Mouse (Mus musculus) hindbrain, embryonic 15.5 days (tissue): ENCODE results near the gene Chrne. TPM values are rescaled to one million over a fixed set of nuclear protein-coding genes. Genes with fewer than 3 reads are reported as not detected.

Experiments
- ATAC-seq: fragments of 200-750 bp; cut with Nextera tagmentation; 2 replicates; pipeline ENCODE4 v1.8.0; 2017; ENCODE audit warnings: low read depth, moderate number of reproducible peaks, moderate TSS enrichment; ENCODE audit not compliant: low FRiP score
- H3K27ac ChIP-seq: fragments of 300-500 bp; sonication (generic); replicated peaks from 2 replicates; pipeline ENCODE4 v1.5.1; 2015; ENCODE audit warnings: mild to moderate bottlenecking, inconsistent platforms
- H3K27me3 ChIP-seq: fragments of 300-500 bp; sonication (generic); 2 replicates; pipeline ENCODE4 v1.6.1; 2015; ENCODE audit warnings: control low read depth, inconsistent platforms
- H3K36me3 ChIP-seq: fragments of 300-500 bp; sonication (generic); 2 replicates; pipeline ENCODE4 v1.6.1; 2015; ENCODE audit warnings: control low read depth, inconsistent platforms
- H3K4me1 ChIP-seq: fragments of 300-500 bp; sonication (generic); replicated peaks from 2 replicates; pipeline ENCODE4 v1.6.1; 2015; ENCODE audit warnings: control low read depth, inconsistent platforms
- H3K4me2 ChIP-seq: fragments of 300-500 bp; sonication (generic); 2 replicates; pipeline ENCODE4 v1.6.1; 2015; ENCODE audit warnings: moderate library complexity, mild to moderate bottlenecking, inconsistent platforms
- H3K4me3 ChIP-seq: fragments of 300-500 bp; sonication (generic); 2 replicates; pipeline ENCODE4 v1.5.1; 2015; ENCODE audit warnings: mild to moderate bottlenecking, inconsistent platforms
- H3K9ac ChIP-seq: fragments of 300-500 bp; sonication (generic); 2 replicates; pipeline ENCODE4 v1.6.1; 2015; ENCODE audit warnings: inconsistent platforms
- H3K9me3 ChIP-seq: fragments of 300-500 bp; sonication (generic); 2 replicates; pipeline ENCODE4 v1.6.1; 2016; ENCODE audit warnings: control low read depth, inconsistent platforms
- WGBS: fragments of 180-500 bp; shearing (Covaris S2); methylation state at CpG from one replicate; pipeline ENCODE4 v1.1.7; 2015; 5-methylcytosine and 5-hydroxymethylcytosine counted together
- polyA plus RNA-seq: library from polyadenylated mRNA; unstranded; fragments of >200 nt; fragmentation: Nextera tagmentation; extraction: Ambion mirVana; gene quantifications from 2 replicates; pipeline ENCODE4 v1.2.1, GENCODE M21; 2015

Gene Chrne
- polyA plus RNA-seq, 1 experiment from 2014 or later: 0.51 TPM

DNA sequence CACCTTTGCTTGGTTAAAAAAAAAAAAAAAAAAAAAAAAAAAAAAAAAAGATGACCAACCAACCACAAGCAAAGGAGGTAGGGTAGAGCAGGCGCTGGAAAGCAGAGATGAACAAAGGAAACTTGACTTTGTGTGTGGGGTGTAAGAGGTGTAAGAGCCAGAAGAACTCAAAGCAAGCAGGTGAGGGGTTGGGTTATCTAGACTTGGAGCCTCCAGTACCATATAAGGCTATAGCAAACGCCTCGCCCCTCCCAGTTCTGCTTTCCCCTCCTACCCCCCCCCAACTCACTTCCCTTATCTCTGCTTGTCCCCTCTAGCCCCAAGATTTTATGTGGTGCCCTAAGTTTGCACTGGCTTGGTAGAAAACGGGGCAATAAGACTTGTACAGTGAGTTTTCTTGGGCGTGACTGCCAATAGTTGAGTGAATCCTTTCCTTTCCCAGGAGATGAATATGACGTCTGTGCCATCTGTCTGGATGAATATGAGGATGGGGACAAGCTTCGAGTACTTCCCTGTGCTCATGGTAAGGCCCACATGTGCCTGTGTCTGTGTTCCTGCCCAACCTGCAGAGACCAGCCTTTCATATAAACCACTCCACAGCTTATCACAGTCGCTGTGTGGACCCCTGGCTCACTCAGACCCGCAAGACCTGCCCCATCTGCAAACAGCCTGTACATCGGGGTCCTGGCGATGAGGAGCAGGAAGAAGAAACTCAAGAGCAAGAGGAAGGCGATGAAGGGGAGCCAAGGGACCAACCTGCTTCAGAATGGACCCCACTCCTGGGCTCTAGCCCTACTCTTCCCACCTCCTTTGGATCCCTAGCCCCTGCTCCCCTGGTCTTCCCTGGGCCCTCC lies 31.5 kb upstream of the Chrne start:
- ATAC-seq: no peak
- Histone ChIP-seq H3K9me3 (no peaks in the 10 kb centered on the region), H3K4me3 (no peak overlapping the region), H3K4me1 (peaks cover 61% of the 10 kb centered on the region), H3K36me3 (peaks cover 34% of the 10 kb centered on the region), H3K9ac (no peak overlapping the region), H3K4me2 (no peak overlapping the region), H3K27ac (no peak overlapping the region), H3K27me3 (no peaks in the 10 kb centered on the region)
- WGBS: 82% methylated on average over 12 of the region's 12 CpGs

GRCm38 (mm10) chr11:70649185-70649734 lies 30.2 kb upstream of the Chrne start:
- Histone ChIP-seq H3K4me2 (peak overlapping the region; percentile 96; the same call in 1 of the 2 replicates), H3K27ac (no peak overlapping the region), H3K9me3 (no peaks in the 10 kb centered on the region), H3K9ac (no peak overlapping the region), H3K27me3 (no peaks in the 10 kb centered on the region), H3K4me3 (no peak overlapping the region), H3K4me1 (peaks cover 63% of the 10 kb centered on the region), H3K36me3 (peaks cover 43% of the 10 kb centered on the region)
- 80% methylated on average over 8 of the region's 8 CpGs for WGBS
- no peak for ATAC-seq

- no peak for ATAC-seq
- WGBS: 86% methylated on average over 4 of the region's 4 CpGs
- H3K9me3 ChIP-seq: no peaks in the 10 kb centered on the region
- H3K27ac ChIP-seq: no peak overlapping the region
- H3K4me1 ChIP-seq: peaks cover 63% of the 10 kb centered on the region
- no peaks in the 10 kb centered on the region for H3K27me3 ChIP-seq
- peak overlapping the region; percentile 66; the same call in 1 of the 2 replicates for H3K9ac ChIP-seq
- H3K4me3 ChIP-seq: peak overlapping the region; percentile 68
- H3K36me3 ChIP-seq: peaks cover 49% of the 10 kb centered on the region
- H3K4me2 ChIP-seq: peak overlapping the region; percentile 96
Observed at GRCm38 (mm10) chr11:70648512-70648911, 29.5 kb upstream of the Chrne start.

GRCm38 (mm10) chr11:70647716-70648420 lies 28.9 kb upstream of the Chrne start:
- H3K27ac ChIP-seq: peak overlapping the region; percentile 97
- peaks cover 57% of the 10 kb centered on the region for H3K4me1 ChIP-seq
- peak; percentile 17; the same call in 1 of the 2 replicates for ATAC-seq
- peak overlapping the region; percentile 96 for H3K4me2 ChIP-seq
- H3K9ac ChIP-seq: peak overlapping the region; percentile 66
- no peaks in the 10 kb centered on the region for H3K9me3 ChIP-seq
- 5% methylated on average over 28 of the region's 28 CpGs for WGBS
- H3K36me3 ChIP-seq: peaks cover 51% of the 10 kb centered on the region
- H3K4me3 ChIP-seq: peak overlapping the region; percentile 68
- H3K27me3 ChIP-seq: no peaks in the 10 kb centered on the region

GRCm38 (mm10) chr11:70646691-70647650 lies 28.0 kb upstream of the Chrne start, which contains the start of the genes Rnf167 and Slc25a11:
TSS of gene Rnf167 (plus strand) at chr11:70647235.
TSS of gene Slc25a11 (minus strand) at chr11:70647479.
- H3K4me1 ChIP-seq: peaks cover 48% of the 10 kb centered on the region
- under 1% methylated on average over 63 of the region's 63 CpGs for WGBS
- H3K36me3 ChIP-seq: peaks cover 51% of the 10 kb centered on the region
- peak within 1 kb of the TSS; percentile 97 for H3K27ac ChIP-seq
- no peaks in the 10 kb centered on the region for H3K9me3 ChIP-seq
- H3K4me2 ChIP-seq: peak within 1 kb of the TSS; percentile 96
- ATAC-seq: peak; percentile 94
- no peaks in the 10 kb centered on the region for H3K27me3 ChIP-seq
- H3K9ac ChIP-seq: peak within 1 kb of the TSS; percentile 96
- H3K4me3 ChIP-seq: peak within 1 kb of the TSS; percentile 68

- WGBS: 20% methylated on average over 3 of the region's 3 CpGs
Observed at GRCm38 (mm10) chr11:70646259-70646555, 27.2 kb upstream of the Chrne start.

DNA sequence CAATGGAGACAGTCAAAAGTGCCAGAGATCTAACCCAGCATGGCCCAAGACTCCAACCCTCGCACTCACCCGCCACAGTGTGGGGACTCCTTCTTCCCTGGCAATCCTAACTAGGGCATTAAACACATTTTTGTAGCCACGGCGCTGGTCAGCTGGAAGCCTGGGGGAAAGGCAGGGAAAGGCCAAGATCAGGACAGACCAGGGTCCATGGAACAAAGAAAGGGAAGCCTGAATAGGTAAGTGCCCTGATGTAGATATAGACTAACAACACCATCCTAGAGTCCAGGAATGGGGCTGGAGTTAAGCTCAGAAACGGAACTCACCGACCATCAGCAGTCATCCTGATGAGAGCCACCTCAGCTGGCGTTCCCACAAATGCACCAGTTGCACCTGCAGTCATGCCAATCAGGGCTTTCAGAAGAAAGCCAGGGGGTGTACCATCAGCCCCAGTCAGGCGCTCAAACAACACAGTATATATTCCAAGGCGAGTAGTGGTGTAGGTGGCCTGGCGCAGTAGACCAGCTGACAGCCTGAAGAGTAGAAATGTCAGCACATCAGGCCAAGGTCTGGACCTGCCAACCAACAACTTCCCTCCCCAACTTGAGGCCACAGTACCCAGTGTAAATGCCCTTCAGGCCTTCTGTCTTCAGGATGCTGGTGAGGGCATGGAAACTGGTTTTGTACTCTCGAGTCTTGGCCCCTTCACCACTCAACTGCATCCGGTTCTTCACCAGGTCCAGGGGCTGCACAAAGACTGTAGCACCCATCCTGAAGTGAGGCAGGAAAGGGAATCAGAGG lies 26.6 kb upstream of the Chrne start:
- no peaks in the 10 kb centered on the region for H3K9me3 ChIP-seq
- 92% methylated on average over 12 of the region's 12 CpGs for WGBS
- peaks cover 40% of the 10 kb centered on the region for H3K36me3 ChIP-seq
- H3K4me1 ChIP-seq: peaks cover 36% of the 10 kb centered on the region
- no peak for ATAC-seq
- H3K4me3 ChIP-seq: peak overlapping the region; percentile 68
- peak overlapping the region; percentile 96 for H3K9ac ChIP-seq
- H3K27ac ChIP-seq: peak overlapping the region; percentile 92; the same call in 1 of the 2 replicates
- H3K27me3 ChIP-seq: no peaks in the 10 kb centered on the region
- peak overlapping the region; percentile 89 for H3K4me2 ChIP-seq

More at GRCm38 (mm10) chr11:70646259-70646555, 27.2 kb upstream of the Chrne start:
- Histone ChIP-seq H3K9me3 (no peaks in the 10 kb centered on the region), H3K27me3 (no peaks in the 10 kb centered on the region), H3K27ac (peak overlapping the region; percentile 92), H3K4me2 (peak overlapping the region; percentile 89), H3K4me3 (peak overlapping the region; percentile 68), H3K36me3 (peaks cover 45% of the 10 kb centered on the region), H3K9ac (peak overlapping the region; percentile 96), H3K4me1 (peaks cover 41% of the 10 kb centered on the region)
- no peak; the same call in 1 of the 2 replicates for ATAC-seq

GRCm38 (mm10) chr11:70644564-70645103 lies 25.6 kb upstream of the Chrne start:
- Histone ChIP-seq H3K27me3 (no peaks in the 10 kb centered on the region), H3K27ac (no peak overlapping the region), H3K9ac (no peak overlapping the region), H3K9me3 (no peaks in the 10 kb centered on the region), H3K4me3 (no peak overlapping the region), H3K36me3 (peaks cover 29% of the 10 kb centered on the region), H3K4me2 (0 out of 2 replicates have a peak overlapping the region, but pooled peaks have one; percentile 89), H3K4me1 (peaks cover 36% of the 10 kb centered on the region)
- ATAC-seq: no peak
- 95% methylated on average over 8 of the region's 8 CpGs for WGBS

- H3K4me2 ChIP-seq: no peak overlapping the region
- 90% methylated on average over 6 of the region's 6 CpGs for WGBS
- no peak overlapping the region for H3K4me3 ChIP-seq
- H3K27ac ChIP-seq: no peak overlapping the region
- no peak for ATAC-seq
- H3K27me3 ChIP-seq: no peaks in the 10 kb centered on the region
- H3K4me1 ChIP-seq: peaks cover 23% of the 10 kb centered on the region
- H3K9me3 ChIP-seq: no peaks in the 10 kb centered on the region
- peaks cover 21% of the 10 kb centered on the region for H3K36me3 ChIP-seq
- H3K9ac ChIP-seq: no peak overlapping the region
Observed at GRCm38 (mm10) chr11:70643051-70643450, 24.0 kb upstream of the Chrne start.

- no peak overlapping the region for H3K27ac ChIP-seq
- H3K4me2 ChIP-seq: no peak overlapping the region
- no peak for ATAC-seq
- H3K4me3 ChIP-seq: no peak overlapping the region
- peaks cover 16% of the 10 kb centered on the region for H3K4me1 ChIP-seq
- no peaks in the 10 kb centered on the region for H3K9me3 ChIP-seq
- H3K9ac ChIP-seq: no peak overlapping the region
- no peaks in the 10 kb centered on the region for H3K27me3 ChIP-seq
- H3K36me3 ChIP-seq: peaks cover 21% of the 10 kb centered on the region
- 86% methylated on average over 7 of the region's 7 CpGs for WGBS
Observed at GRCm38 (mm10) chr11:70641241-70641640, 22.2 kb upstream of the Chrne start.
